Comparison of ENCODE assay signal across 8 mouse cellular contexts in genomic region chr6:125088561-125089321, GRCm38 (mm10). TPM values are rescaled to one million over a fixed set of nuclear protein-coding genes. Genes with fewer than 3 reads are reported as not detected.
A peak's percentile ranks its signal among the peaks of the same experiment; 100 is the strongest.
DNase-seq lines count a peak whose midpoint lies in the region; ATAC-seq and TF ChIP-seq lines count a peak whose summit lies in the region.

No protein-coding gene starts in this region.

- H3K4me2 ChIP-seq in forebrain, embryonic 12.5 days: peak overlapping the region; percentile 50
- peak overlapping the region; percentile 65 for H3K4me2 ChIP-seq in heart, embryonic 16.5 days (ENCODE audit: low read depth, low read length)
- peak overlapping the region; percentile 74 for H3K4me2 ChIP-seq in liver, embryonic 15.5 days
- H3K4me2 ChIP-seq in neural tube, embryonic 12.5 days (replicated peaks): peak overlapping the region; percentile 59

- WGBS in forebrain, embryonic 12.5 days: 1% methylated on average over 19 of the region's 20 CpGs
- WGBS in heart, embryonic 16.5 days: 6% methylated on average over 18 of the region's 20 CpGs
- 5% methylated on average over 20 of the region's 20 CpGs for WGBS in liver, embryonic 15.5 days (ENCODE audit: insufficient replicate concordance)
- WGBS in neural tube, embryonic 12.5 days: 1% methylated on average over 20 of the region's 20 CpGs

- H3K36me3 ChIP-seq in ES-E14 (ENCODE audit: control insufficient read depth, insufficient read depth, low read length, poor library complexity, severe bottlenecking): no peaks in the 10 kb centered on the region
- H3K36me3 ChIP-seq in forebrain, embryonic 12.5 days (replicated peaks): no peaks in the 10 kb centered on the region
- H3K36me3 ChIP-seq in heart, embryonic 16.5 days (ENCODE audit: control insufficient read depth, insufficient read depth): no peaks in the 10 kb centered on the region
- H3K36me3 ChIP-seq in liver, embryonic 15.5 days (replicated peaks): no peaks in the 10 kb centered on the region
- no peaks in the 10 kb centered on the region for H3K36me3 ChIP-seq in neural tube, embryonic 12.5 days

- peak overlapping the region; percentile 71 for H3K27ac ChIP-seq in ES-E14 (ENCODE audit: insufficient read depth, low read depth, low read length, poor library complexity, severe bottlenecking)
- H3K27ac ChIP-seq in forebrain, embryonic 12.5 days: peak overlapping the region; percentile 92
- H3K27ac ChIP-seq in heart, embryonic 16.5 days (ENCODE audit: low read length): peak overlapping the region; percentile 91
- peak overlapping the region; percentile 84 for H3K27ac ChIP-seq in liver, embryonic 15.5 days (replicated peaks)
- H3K27ac ChIP-seq in neural tube, embryonic 12.5 days: peak overlapping the region; percentile 91

- H3K27me3 ChIP-seq in forebrain, embryonic 12.5 days: no peaks in the 10 kb centered on the region
- no peaks in the 10 kb centered on the region for H3K27me3 ChIP-seq in heart, embryonic 16.5 days (ENCODE audit: control insufficient read depth, insufficient read depth, low read length)
- H3K27me3 ChIP-seq in liver, embryonic 15.5 days: no peaks in the 10 kb centered on the region
- H3K27me3 ChIP-seq in neural tube, embryonic 12.5 days (replicated peaks): no peaks in the 10 kb centered on the region

- DNase-seq in ES-E14 (ENCODE audit: low read depth, low spot score): no peak
- DNase-seq in cerebellum, adult 11 months: peak; percentile 77
- peak; percentile 90 to 96 for DNase-seq in kidney, postnatal 25 days
- DNase-seq in thymus, postnatal 36 days: peak; percentile 42 to 66

- no peaks in the 10 kb centered on the region for H3K9me3 ChIP-seq in ES-E14 (ENCODE audit: control insufficient read depth, insufficient read depth, low read depth, low read length)
- no peaks in the 10 kb centered on the region for H3K9me3 ChIP-seq in forebrain, embryonic 12.5 days
- H3K9me3 ChIP-seq in heart, embryonic 16.5 days (replicated peaks; ENCODE audit: control insufficient read depth, low read length): no peaks in the 10 kb centered on the region
- no peaks in the 10 kb centered on the region for H3K9me3 ChIP-seq in liver, embryonic 15.5 days (replicated peaks)
- no peaks in the 10 kb centered on the region for H3K9me3 ChIP-seq in neural tube, embryonic 12.5 days

- ATAC-seq in forebrain, embryonic 12.5 days (ENCODE audit: low FRiP score): peak; percentile 84
- peak; percentile 79 for ATAC-seq in heart, embryonic 16.5 days (replicated peaks; ENCODE audit: extremely low read depth, insufficient read depth, low FRiP score)
- peak; percentile 67 for ATAC-seq in liver, embryonic 15.5 days (ENCODE audit: insufficient read depth)
- peak; percentile 81 for ATAC-seq in neural tube, embryonic 12.5 days (ENCODE audit: low FRiP score, low read depth)

- in situ Hi-C loops in ES-E14 (cut with MboI; ENCODE audit: low sequenced_read_pairs in 2 of 2, unreplicated experiment in 2 of 2): no loop called here

- peak overlapping the region; percentile 54; the same call in 1 of the 2 replicates for H3K9ac ChIP-seq in ES-E14 (ENCODE audit: insufficient read depth, low read depth, low read length, poor library complexity, severe bottlenecking)
- 0 out of 2 replicates have a peak overlapping the region, but pooled peaks have one; percentile 21 for H3K9ac ChIP-seq in forebrain, embryonic 12.5 days
- H3K9ac ChIP-seq in heart, embryonic 16.5 days (ENCODE audit: low read length): peak overlapping the region; percentile 50
- H3K9ac ChIP-seq in liver, embryonic 15.5 days: peak overlapping the region; percentile 43; the same call in 1 of the 2 replicates
- H3K9ac ChIP-seq in neural tube, embryonic 12.5 days: no peak overlapping the region

- H3K4me3 ChIP-seq in ES-E14 (ENCODE audit: insufficient read depth in 1 of 2, low read depth in 1 of 2, low read length in 2 of 2, poor library complexity in 1 of 2, severe bottlenecking in 1 of 2): peak overlapping the region; percentile 27 to 44; a peak in 2 of 4 replicates
- no peak overlapping the region for H3K4me3 ChIP-seq in forebrain, embryonic 12.5 days (replicated peaks)
- H3K4me3 ChIP-seq in heart, embryonic 16.5 days (ENCODE audit: low read length): no peak overlapping the region
- H3K4me3 ChIP-seq in liver, embryonic 15.5 days (replicated peaks): peak overlapping the region; percentile 42
- no peak overlapping the region for H3K4me3 ChIP-seq in neural tube, embryonic 12.5 days

- H3K4me1 ChIP-seq in ES-E14 (ENCODE audit: control insufficient read depth in 2 of 2, insufficient read depth in 2 of 2, low read length in 2 of 2, poor library complexity in 1 of 2): peaks cover 0 to 28% of the 10 kb centered on the region in 2 experiments; a peak in 3 of 4 replicates
- H3K4me1 ChIP-seq in forebrain, embryonic 12.5 days: peaks cover 35% of the 10 kb centered on the region
- peaks cover 28% of the 10 kb centered on the region for H3K4me1 ChIP-seq in heart, embryonic 16.5 days (ENCODE audit: control insufficient read depth, insufficient read depth, low read length)
- peaks cover 50% of the 10 kb centered on the region for H3K4me1 ChIP-seq in liver, embryonic 15.5 days (replicated peaks)
- H3K4me1 ChIP-seq in neural tube, embryonic 12.5 days: peaks cover 22% of the 10 kb centered on the region

TF ChIP-seq in ES-E14, 5 proteins besides CTCF, POLR2A, EP300 and RAD21:
- no peak for TF ChIP-seq HCFC1 (IDR thresholded peaks at IDR 0.05; ENCODE audit: borderline replicate concordance, insufficient read depth, low read length)
- no peak for TF ChIP-seq ZNF384 (IDR thresholded peaks at IDR 0.05; ENCODE audit: low read depth, low read length)
- no peak for TF ChIP-seq MAFK (IDR thresholded peaks at IDR 0.05; ENCODE audit: insufficient read depth, low read depth, low read length)
- TF ChIP-seq CHD2 (IDR thresholded peaks at IDR 0.05; ENCODE audit: low read depth, low read length): no peak
- TF ChIP-seq ZC3H11A (IDR thresholded peaks at IDR 0.05; ENCODE audit: borderline replicate concordance, low read depth, low read length): no peak
TF ChIP-seq in ES-E14: peak in this region for 0.

RNA-seq across cellular contexts. Expression of gene Chd4, which starts 7.0 kb away (rescaled TPM):
- total RNA-seq in ES-E14 (2012; rRNA removed): 344 and 351 TPM in 2 replicates
- 120 and 124 TPM in 2 replicates for polyA plus RNA-seq in forebrain, embryonic 12.5 days (2016; fragmentation: Nextera tagmentation; extraction: Ambion mirVana)
- polyA plus RNA-seq in heart, embryonic 16.5 days (2015; fragmentation: Nextera tagmentation; extraction: Ambion mirVana): 50.6 and 63.0 TPM in 2 replicates
- 22.6 TPM in 2 replicates for polyA plus RNA-seq in liver, embryonic 15.5 days (2015; fragmentation: Nextera tagmentation; extraction: Ambion mirVana)
- 115 and 121 TPM in 2 replicates for polyA plus RNA-seq in neural tube, embryonic 12.5 days (2016; fragmentation: Nextera tagmentation; extraction: Ambion mirVana)

RNA-seq across cellular contexts. Expression of gene Lpar5, which starts 21.0 kb away (rescaled TPM):
- total RNA-seq in ES-E14 (2012; rRNA removed): 5.0 and 9.3 TPM in 2 replicates
- polyA plus RNA-seq in forebrain, embryonic 12.5 days (2016; fragmentation: Nextera tagmentation; extraction: Ambion mirVana): 0.31 TPM in 1 of 2 replicates, not detected in the other
- polyA plus RNA-seq in heart, embryonic 16.5 days (2015; fragmentation: Nextera tagmentation; extraction: Ambion mirVana): 0.55 and 1.6 TPM in 2 replicates
- polyA plus RNA-seq in liver, embryonic 15.5 days (2015; fragmentation: Nextera tagmentation; extraction: Ambion mirVana): 1.3 TPM in 2 replicates
- 0.32 and 0.54 TPM in 2 replicates for polyA plus RNA-seq in neural tube, embryonic 12.5 days (2016; fragmentation: Nextera tagmentation; extraction: Ambion mirVana)

RNA-seq across cellular contexts. Expression of gene Acrbp, which starts 39.3 kb away (rescaled TPM):
- 9.6 and 31.2 TPM in 2 replicates for total RNA-seq in ES-E14 (2012; rRNA removed)
- polyA plus RNA-seq in forebrain, embryonic 12.5 days (2016; fragmentation: Nextera tagmentation; extraction: Ambion mirVana): 14.7 and 17.7 TPM in 2 replicates
- polyA plus RNA-seq in heart, embryonic 16.5 days (2015; fragmentation: Nextera tagmentation; extraction: Ambion mirVana): 8.0 TPM in 2 replicates
- 1.7 and 2.4 TPM in 2 replicates for polyA plus RNA-seq in liver, embryonic 15.5 days (2015; fragmentation: Nextera tagmentation; extraction: Ambion mirVana)
- polyA plus RNA-seq in neural tube, embryonic 12.5 days (2016; fragmentation: Nextera tagmentation; extraction: Ambion mirVana): 15.1 and 15.3 TPM in 2 replicates

RNA-seq across cellular contexts. Expression of gene Nop2, which starts 43.0 kb away (rescaled TPM):
- 159 and 174 TPM in 2 replicates for total RNA-seq in ES-E14 (2012; rRNA removed)
- 62.9 and 63.6 TPM in 2 replicates for polyA plus RNA-seq in forebrain, embryonic 12.5 days (2016; fragmentation: Nextera tagmentation; extraction: Ambion mirVana)
- 45.0 and 45.8 TPM in 2 replicates for polyA plus RNA-seq in heart, embryonic 16.5 days (2015; fragmentation: Nextera tagmentation; extraction: Ambion mirVana)
- polyA plus RNA-seq in liver, embryonic 15.5 days (2015; fragmentation: Nextera tagmentation; extraction: Ambion mirVana): 32.1 and 33.5 TPM in 2 replicates
- 53.9 and 56.3 TPM in 2 replicates for polyA plus RNA-seq in neural tube, embryonic 12.5 days (2016; fragmentation: Nextera tagmentation; extraction: Ambion mirVana)

RNA-seq across cellular contexts. Expression of gene Ing4, which starts 49.2 kb away (rescaled TPM):
- total RNA-seq in ES-E14 (2012; rRNA removed): 32.4 and 50.2 TPM in 2 replicates
- polyA plus RNA-seq in forebrain, embryonic 12.5 days (2016; fragmentation: Nextera tagmentation; extraction: Ambion mirVana): 163 and 164 TPM in 2 replicates
- 77.5 and 89.0 TPM in 2 replicates for polyA plus RNA-seq in heart, embryonic 16.5 days (2015; fragmentation: Nextera tagmentation; extraction: Ambion mirVana)
- 27.6 and 30.9 TPM in 2 replicates for polyA plus RNA-seq in liver, embryonic 15.5 days (2015; fragmentation: Nextera tagmentation; extraction: Ambion mirVana)
- polyA plus RNA-seq in neural tube, embryonic 12.5 days (2016; fragmentation: Nextera tagmentation; extraction: Ambion mirVana): 151 and 156 TPM in 2 replicates

Comparison
In these comparisons a context has a peak if more than half of its experiments do, and no peak if none do; other contexts are left out.
1. H3K4me3 ChIP-seq: peak in ES-E14 (2 of 2) and liver, embryonic 15.5 days (single experiment); none in forebrain, embryonic 12.5 days (single experiment), heart, embryonic 16.5 days (single experiment) and neural tube, embryonic 12.5 days (single experiment).
2. Peak in every context shown above with its lines, with median percentiles within 50 percentile points of each other: H3K27ac ChIP-seq, ATAC-seq and H3K4me2 ChIP-seq.